Mouse (Mus musculus) forebrain, embryonic 14.5 days (tissue): ENCODE results near the gene Klf15. TPM values are rescaled to one million over a fixed set of nuclear protein-coding genes. Genes with fewer than 3 reads are reported as not detected.

Experiments used
- ATAC-seq: fragments of 200-750 bp; cut with Nextera tagmentation; 2 replicates; pipeline ENCODE4 v1.8.0; 2017; ENCODE audit warnings: mild to moderate bottlenecking, moderate library complexity
- DNase-seq: peaks from one replicate; pipeline ENCODE4 v3.0.0-alpha.2; 2015; ENCODE audit warnings: low spot score
- H3K27ac ChIP-seq: fragments of 300-500 bp; sonication (generic); 2 replicates; pipeline ENCODE4 v1.5.1; 2014; ENCODE audit warnings: low read depth, mild to moderate bottlenecking, control low read depth, low read length, moderate library complexity
- H3K27me3 ChIP-seq: fragments of 300-500 bp; sonication (generic); replicated peaks from 2 replicates; pipeline ENCODE4 v1.6.1; 2014; ENCODE audit warnings: low read length, control low read depth, mixed read lengths; ENCODE audit not compliant: control insufficient read depth, insufficient read depth
- H3K36me3 ChIP-seq: fragments of 300-500 bp; sonication (generic); 2 replicates; pipeline ENCODE4 v1.6.1; 2014; ENCODE audit warnings: low read length, control low read depth; ENCODE audit not compliant: control insufficient read depth, insufficient read depth
- H3K4me1 ChIP-seq: fragments of 300-500 bp; sonication (generic); 2 replicates; pipeline ENCODE4 v1.6.1; 2014; ENCODE audit warnings: antibody characterized with exemption, low read length, control low read depth; ENCODE audit not compliant: control insufficient read depth, insufficient read depth
- H3K4me2 ChIP-seq: fragments of 300-500 bp; sonication (generic); 2 replicates; pipeline ENCODE4 v1.6.1; 2014; ENCODE audit warnings: mild to moderate bottlenecking, control low read depth, low read length
- H3K4me3 ChIP-seq: fragments of 300-500 bp; sonication (generic); 2 replicates; pipeline ENCODE4 v1.5.1; 2014; ENCODE audit warnings: low read depth, low read length, control low read depth
- H3K9ac ChIP-seq: fragments of 300-500 bp; sonication (generic); 2 replicates; pipeline ENCODE4 v1.6.1; 2014; ENCODE audit warnings: mild to moderate bottlenecking, low read length, control low read depth, moderate library complexity
- H3K9me3 ChIP-seq: fragments of 300-500 bp; sonication (generic); replicated peaks from 2 replicates; pipeline ENCODE4 v1.6.1; 2016; ENCODE audit warnings: low read length, control low read depth, mixed read lengths; ENCODE audit not compliant: control insufficient read depth
- WGBS: fragments of 180-500 bp; shearing (Covaris S2); extraction: QIAGEN DNeasy Blood & Tissue Kit; methylation state at CpG from one replicate; pipeline ENCODE4 v1.1.7; 2014; 5-methylcytosine and 5-hydroxymethylcytosine counted together
- polyA plus RNA-seq: library from polyadenylated mRNA; unstranded; fragments of >200 nt; fragmentation: Nextera tagmentation; extraction: Ambion mirVana; gene quantifications from 2 replicates; pipeline ENCODE4 v1.2.1, GENCODE M21; 2014

Gene Klf15
- polyA plus RNA-seq, 1 experiment from 2014 or later, result 10.3 TPM

DNA sequence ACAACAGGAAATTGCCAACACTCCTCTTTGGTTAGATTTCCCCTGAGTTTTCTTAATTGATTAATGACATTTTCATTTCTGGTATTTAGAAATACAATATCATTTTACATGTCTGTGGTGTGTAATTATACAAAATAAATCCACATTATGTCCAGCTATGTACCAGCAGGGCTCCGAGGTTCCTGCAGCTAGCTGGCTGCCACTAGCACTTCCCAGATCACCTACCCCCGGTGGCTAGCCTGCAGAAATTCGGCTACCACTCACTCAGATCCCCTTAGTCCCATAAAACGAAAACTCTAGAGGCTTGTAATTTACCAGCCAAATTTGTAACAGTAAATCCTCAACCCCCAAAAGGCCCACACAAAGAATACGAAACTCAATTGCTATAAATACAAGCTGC is 57.0 kb downstream of the Klf15 start:
- H3K4me3 ChIP-seq, result no peak overlapping the region
- DNase-seq (no peak), ATAC-seq (no peak)
- no peaks in the 10 kb centered on the region for H3K36me3 ChIP-seq
- no peak overlapping the region for H3K4me2 ChIP-seq
- no peaks in the 10 kb centered on the region for H3K27me3 ChIP-seq
- no peak overlapping the region for H3K9ac ChIP-seq
- no peaks in the 10 kb centered on the region for H3K9me3 ChIP-seq
- no peaks in the 10 kb centered on the region for H3K4me1 ChIP-seq
- H3K27ac ChIP-seq, result no peak overlapping the region
- 77% methylated on average over 5 of the region's 5 CpGs for WGBS

Other genes with a start within 250 kb of the Klf15 start
- gene Vmn1r53, start 238.1 kb upstream of the Klf15 start, polyA plus RNA-seq, result not detected in 2 replicates
- not detected in 2 replicates for gene Vmn1r54, start 216.3 kb upstream of the Klf15 start, polyA plus RNA-seq
- not detected in 2 replicates for gene BC048671, start 161.4 kb upstream of the Klf15 start, polyA plus RNA-seq
- not detected in 2 replicates for gene Chst13, start 137.4 kb upstream of the Klf15 start, polyA plus RNA-seq
- gene Uroc1, start 129.3 kb upstream of the Klf15 start, polyA plus RNA-seq, result not detected in 2 replicates
- 13.4 and 14.0 TPM in 2 replicates for gene Zxdc, start 93.1 kb upstream of the Klf15 start, polyA plus RNA-seq
- 3.0 and 3.1 TPM in 2 replicates for gene Cfap100, start 33.8 kb upstream of the Klf15 start, polyA plus RNA-seq
- 15.8 and 24.1 TPM in 2 replicates for gene Aldh1l1, start 23.9 kb downstream of the Klf15 start, polyA plus RNA-seq
- gene Slc41a3, start 142.1 kb downstream of the Klf15 start, polyA plus RNA-seq, result 2.0 and 2.1 TPM in 2 replicates